Mouse (Mus musculus): ENCODE measurements around the gene 4932429P05Rik.

4932429P05Rik gene

DNA sequence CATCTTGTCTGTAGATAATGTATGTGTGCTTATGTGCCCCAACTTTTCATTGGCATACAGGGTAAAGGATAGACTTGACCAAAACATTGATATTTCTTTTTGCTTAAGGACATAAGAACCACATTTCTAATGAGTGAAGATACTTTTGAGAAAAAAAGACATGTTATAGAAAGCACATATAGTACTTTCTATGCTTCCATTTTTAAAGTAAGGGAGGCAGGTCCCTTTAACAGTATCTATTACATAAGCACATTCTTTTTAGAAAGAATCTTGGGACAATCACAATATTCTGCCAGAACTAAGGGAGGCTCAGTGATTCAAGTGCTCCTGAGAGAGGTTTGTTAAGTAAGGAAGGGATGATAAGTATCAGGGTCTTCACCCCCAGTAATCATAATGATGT lies at the start of gene 4932429P05Rik:
TSS of gene 4932429P05Rik (plus strand) at position 301 of the 400 bp plus-strand sequence.
- DNase-seq, result no peak

Measured in lung, adult 18-20 months (tissue).